Mouse (Mus musculus) thymus, postnatal 36 days (tissue): Measurements from ENCODE around the gene Olfr771.
"Not testable (repeated sequence)": the region's sequence is repeated elsewhere in the genome, so short reads cannot be mapped to it uniquely, and the experiment has no call there.

Experiments
- DNase-seq, 2 experiments: peaks; one replicate each; pipeline ENCODE4 v3.0.0; 2022; ENCODE audit warnings: mixed read lengths in 2 of 2

Gene Olfr771

GRCm38 (mm10) chr10:129164651-129165050 is at the start of gene Olfr771:
Gene Olfr771 (minus strand): TSS chr10:129164751.
- no peak for DNase-seq

GRCm38 (mm10) chr10:129187319-129187718 is 22.8 kb upstream of the Olfr771 start, which contains the start of gene Olfr773:
Gene Olfr773 (minus strand): TSS chr10:129187419.
- not testable (repeated sequence) for DNase-seq

- not testable (repeated sequence) for DNase-seq
These were observed 13.3 kb upstream of the Olfr771 start, which contains the start of gene Olfr772 for GRCm38 (mm10) chr10:129177821-129178220. Gene Olfr772 (minus strand): TSS chr10:129177921.

GRCm38 (mm10) chr10:129138898-129139297 is 25.7 kb downstream of the Olfr771 start, which contains the start of gene Olfr770:
Gene Olfr770 (minus strand): TSS chr10:129138998.
- no peak for DNase-seq

GRCm38 (mm10) chr10:129117761-129118160 is 46.8 kb downstream of the Olfr771 start, which contains the start of gene Olfr769:
Gene Olfr769 (minus strand): TSS chr10:129117861.
- no peak for DNase-seq

- no peak for DNase-seq
These were observed 49.4 kb downstream of the Olfr771 start for GRCm38 (mm10) chr10:129115146-129115545.
